Mouse (Mus musculus) liver, embryonic 14.5 days (tissue): ENCODE measurements around the gene St8sia6. TPM values are rescaled to one million over a fixed set of nuclear protein-coding genes. Genes with fewer than 3 reads are reported as not detected.

Experiments
- ATAC-seq: fragments of 200-750 bp; cut with Nextera tagmentation; 2 replicates; pipeline ENCODE4 v1.8.0; 2017; ENCODE audit warnings: moderate number of reproducible peaks, mild to moderate bottlenecking, moderate library complexity; ENCODE audit not compliant: insufficient read depth
- DNase-seq, 3 experiments: peaks; one replicate each; pipeline ENCODE4 v3.0.0-alpha.2; 2012 to 2013; ENCODE audit warnings: low read depth in 3 of 3, low spot score in 3 of 3
- H3K27ac ChIP-seq: fragments of 300-500 bp; sonication (generic); 2 replicates; pipeline ENCODE4 v1.5.1; 2014; ENCODE audit warnings: moderate library complexity, mild to moderate bottlenecking, control low read depth, inconsistent platforms
- H3K27me3 ChIP-seq: fragments of 300-500 bp; sonication (generic); 2 replicates; pipeline ENCODE4 v1.6.1; 2014; ENCODE audit warnings: mild to moderate bottlenecking, low read length, moderate library complexity; ENCODE audit not compliant: control insufficient read depth, insufficient read depth
- H3K36me3 ChIP-seq: fragments of 300-500 bp; sonication (generic); replicated peaks from 2 replicates; pipeline ENCODE4 v1.6.1; 2014; ENCODE audit warnings: low read depth; ENCODE audit not compliant: control insufficient read depth, insufficient read depth
- H3K4me1 ChIP-seq, 2 experiments: fragments of 200-500 bp in 1 of 2; fragments of 300-500 bp in 1 of 2; sonication (generic) in 1 of 2; replicated peaks; 2 replicates each; pipeline ENCODE4 v1.6.1; 2012 to 2014; ENCODE audit warnings: antibody characterized with exemption in 1 of 2, inconsistent platforms in 1 of 2, low read length in 1 of 2; ENCODE audit not compliant: control insufficient read depth in 2 of 2, insufficient read depth in 2 of 2
- H3K4me2 ChIP-seq: fragments of 300-500 bp; sonication (generic); 2 replicates; pipeline ENCODE4 v1.6.1; 2014; ENCODE audit warnings: low read depth, mild to moderate bottlenecking, control low read depth, moderate library complexity
- H3K4me3 ChIP-seq, 2 experiments: fragments of 200-500 bp in 1 of 2; fragments of 300-500 bp in 1 of 2; sonication (generic) in 1 of 2; 2 replicates each; pipeline ENCODE4 v1.5.1; 2012 to 2014; ENCODE audit warnings: low read depth in 2 of 2, low read length in 2 of 2, mild to moderate bottlenecking in 2 of 2, control low read depth in 1 of 2, inconsistent platforms in 1 of 2, moderate library complexity in 1 of 2; ENCODE audit not compliant: insufficient read depth in 1 of 2
- H3K9ac ChIP-seq: fragments of 300-500 bp; sonication (generic); replicated peaks from 2 replicates; pipeline ENCODE4 v1.6.1; 2014; ENCODE audit warnings: mild to moderate bottlenecking, control low read depth, moderate library complexity
- H3K9me3 ChIP-seq: fragments of 300-500 bp; sonication (generic); 2 replicates; pipeline ENCODE4 v1.6.1; 2016; ENCODE audit warnings: low read length, mixed read lengths; ENCODE audit not compliant: control insufficient read depth
- CTCF ChIP-seq: IDR thresholded peaks from 2 replicates; pipeline ENCODE4 v1.5.1; 2016; ENCODE audit warnings: antibody characterized with exemption, low read depth, control low read depth
- EP300 ChIP-seq: IDR thresholded peaks from 2 replicates; pipeline ENCODE4 v1.6.1; 2016; ENCODE audit warnings: antibody characterized with exemption, low read depth
- WGBS: fragments of 180-500 bp; shearing (Covaris S2); extraction: QIAGEN DNeasy Blood & Tissue Kit; methylation state at CpG from one replicate; pipeline ENCODE4 v1.1.7; 2014; ENCODE audit not compliant: insufficient replicate concordance; 5-methylcytosine and 5-hydroxymethylcytosine counted together
- polyA plus RNA-seq, 2 experiments: library from polyadenylated mRNA; depleted of rRNA in 1 of 2; stranded (reverse) in 1 of 2; unstranded in 1 of 2; fragments of >200 nt; fragmentation: Nextera tagmentation in 1 of 2; extraction: Ambion mirVana in 1 of 2; gene quantifications; 2 replicates each; pipeline versions ENCODE4 v1.2.1 to v1.2.3; 2012 to 2014

The St8sia6 gene
- polyA plus RNA-seq, 2 experiments: 0.01 TPM; not detected in 1

- Histone ChIP-seq H3K4me3 (no peak overlapping the region), H3K9ac (no peak overlapping the region), H3K4me1 (no peaks in the 10 kb centered on the region), H3K36me3 (no peaks in the 10 kb centered on the region), H3K4me2 (no peak overlapping the region), H3K27ac (no peak overlapping the region), H3K9me3 (no peaks in the 10 kb centered on the region), H3K27me3 (no peaks in the 10 kb centered on the region)
- TF ChIP-seq EP300 (no peak), CTCF (no peak)
- DNase-seq (no peak), ATAC-seq (no peak)
- 7% methylated on average over 1 of the region's 1 CpGs for WGBS
Measured at GRCm38 (mm10) chr2:13708785-13709184, 85.1 kb downstream of the St8sia6 start.

GRCm38 (mm10) chr2:13697514-13697913, 96.3 kb downstream of the St8sia6 start:
- Histone ChIP-seq H3K4me2 (no peak overlapping the region), H3K9me3 (no peaks in the 10 kb centered on the region), H3K9ac (no peak overlapping the region), H3K27me3 (no peaks in the 10 kb centered on the region), H3K4me3 (no peak overlapping the region), H3K27ac (no peak overlapping the region), H3K4me1 (no peaks in the 10 kb centered on the region), H3K36me3 (no peaks in the 10 kb centered on the region)
- DNase-seq: no peak
- ATAC-seq: no peak
- no peak for TF ChIP-seq CTCF
- TF ChIP-seq EP300: no peak

GRCm38 (mm10) chr2:13694417-13694816, 99.4 kb downstream of the St8sia6 start:
- H3K4me2 ChIP-seq: no peak overlapping the region
- H3K9me3 ChIP-seq: no peaks in the 10 kb centered on the region
- no peaks in the 10 kb centered on the region for H3K36me3 ChIP-seq
- H3K9ac ChIP-seq: no peak overlapping the region
- H3K4me1 ChIP-seq: no peaks in the 10 kb centered on the region
- H3K4me3 ChIP-seq: no peak overlapping the region
- DNase-seq (no peak), ATAC-seq (no peak)
- no peaks in the 10 kb centered on the region for H3K27me3 ChIP-seq
- WGBS: 39% methylated on average over 2 of the region's 2 CpGs
- TF ChIP-seq CTCF (no peak), EP300 (no peak)
- no peak overlapping the region for H3K27ac ChIP-seq

- Histone ChIP-seq H3K27me3 (no peaks in the 10 kb centered on the region), H3K4me2 (no peak overlapping the region), H3K4me3 (no peak overlapping the region), H3K27ac (no peak overlapping the region), H3K9ac (no peak overlapping the region), H3K4me1 (no peaks in the 10 kb centered on the region), H3K9me3 (no peaks in the 10 kb centered on the region), H3K36me3 (no peaks in the 10 kb centered on the region)
- no peak for DNase-seq
- no peak for ATAC-seq
- TF ChIP-seq EP300: no peak
- no peak for TF ChIP-seq CTCF
- 35% methylated on average over 4 of the region's 4 CpGs for WGBS
Measured at GRCm38 (mm10) chr2:13684380-13684779, 109.5 kb downstream of the St8sia6 start.

GRCm38 (mm10) chr2:13683205-13683570, 110.7 kb downstream of the St8sia6 start:
- H3K9ac ChIP-seq: no peak overlapping the region
- no peak for ATAC-seq
- no peak overlapping the region for H3K4me3 ChIP-seq
- H3K4me2 ChIP-seq: no peak overlapping the region
- no peaks in the 10 kb centered on the region for H3K27me3 ChIP-seq
- TF ChIP-seq CTCF (no peak), EP300 (no peak)
- no peak overlapping the region for H3K27ac ChIP-seq
- WGBS: 67% methylated on average over 2 of the region's 2 CpGs
- no peaks in the 10 kb centered on the region for H3K4me1 ChIP-seq
- DNase-seq: no peak
- no peaks in the 10 kb centered on the region for H3K9me3 ChIP-seq
- H3K36me3 ChIP-seq: no peaks in the 10 kb centered on the region
